Mouse (Mus musculus): ENCODE results near the gene Akap6. TPM values are rescaled to one million over a fixed set of nuclear protein-coding genes. Genes with fewer than 3 reads are reported as not detected.

The Akap6 gene
- total and polyA plus RNA-seq, 3 experiments: 0.12 to 0.42 (median 0.33) TPM

DNA sequence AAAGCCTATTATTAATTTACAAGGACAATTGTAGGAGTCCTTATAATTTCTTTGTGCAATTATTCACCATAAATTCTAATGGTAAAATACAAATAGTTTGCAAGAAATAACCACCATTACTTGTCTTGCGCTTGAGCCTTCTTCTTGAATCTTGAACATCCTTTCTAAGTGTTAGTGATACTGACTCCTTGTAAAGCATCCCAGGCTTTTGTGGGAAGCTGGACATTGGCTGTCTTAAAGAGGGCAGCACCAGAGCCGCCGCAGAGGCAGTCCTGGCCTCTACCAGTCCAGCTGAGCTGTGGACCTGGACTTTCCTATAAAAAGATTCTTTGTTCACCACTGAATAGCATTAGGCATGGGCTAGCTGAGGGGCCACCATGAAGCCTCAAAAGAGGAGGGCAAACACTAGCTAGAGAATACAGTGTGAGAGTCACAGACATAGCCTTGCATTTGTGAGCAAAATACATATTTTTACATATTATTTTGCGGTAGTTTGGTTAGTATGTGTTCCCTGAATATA lies 365.1 kb downstream of the Akap6 start:
- H3K4me2 ChIP-seq (ENCODE audit: insufficient read depth, low read depth, poor library complexity, severe bottlenecking): no peak overlapping the region
- H3K9me3 ChIP-seq (replicated peaks; ENCODE audit: low read length): no peaks in the 10 kb centered on the region
- no peak overlapping the region for H3K4me3 ChIP-seq (replicated peaks in 1 of 3; ENCODE audit: low read depth in 2 of 3, low read length in 2 of 3, poor library complexity in 1 of 3)
- no peaks in the 10 kb centered on the region for H3K36me3 ChIP-seq (replicated peaks in 1 of 2; ENCODE audit: control insufficient read depth in 1 of 2, insufficient read depth in 1 of 2, low read length in 1 of 2)
- H3K79me2 ChIP-seq (replicated peaks; ENCODE audit: control insufficient read depth, extremely low read depth, insufficient read depth, poor library complexity, severe bottlenecking): no peaks in the 10 kb centered on the region
- no peaks in the 10 kb centered on the region for H3K27me3 ChIP-seq (replicated peaks)
- no peak overlapping the region for H3K9ac ChIP-seq (ENCODE audit: insufficient read depth, low read depth)
- in situ Hi-C loops (cut with MboI; ENCODE audit: low pct_ligation_motif_present, low pct_unique_long_range_greater_than_20kb, low sequenced_read_pairs): no loop called here
- no peak for DNase-seq (ENCODE audit: extremely low read depth)
- H3K27ac ChIP-seq (ENCODE audit: insufficient read depth, low read depth): no peak overlapping the region
- dilution Hi-C loops (cut with MboI; ENCODE audit: extremely low pct_ligation_motif_present, extremely low pct_unique_long_range_greater_than_20kb, low sequenced_read_pairs): no loop called here
- H3K4me1 ChIP-seq (ENCODE audit: control insufficient read depth in 1 of 2, insufficient read depth in 2 of 2): peaks cover 0 to 5% of the 10 kb centered on the region in 2 experiments; a peak in 1 of 4 replicates
- TF ChIP-seq NRF1 (IDR thresholded peaks at IDR 0.05; ENCODE audit: low read depth, low read length): no peak
- TF ChIP-seq ZKSCAN1 (IDR thresholded peaks at IDR 0.05; ENCODE audit: borderline replicate concordance, low read depth, low read length): no peak
- no peak for TF ChIP-seq POLR2AphosphoS2 (IDR thresholded peaks at IDR 0.05; ENCODE audit: low read depth, low read length)
- no peak for TF ChIP-seq ETS1 (conservative IDR thresholded peaks at IDR 0.05; ENCODE audit: low read depth, low read length)
- TF ChIP-seq ZMIZ1 (IDR thresholded peaks at IDR 0.05; ENCODE audit: low read depth, low read length): no peak
- no peak for TF ChIP-seq GABPA (IDR thresholded peaks at IDR 0.05; ENCODE audit: insufficient replicate concordance, low read depth, low read length)
- no peak for TF ChIP-seq MAX (IDR thresholded peaks at IDR 0.05; ENCODE audit: low read length)
- TF ChIP-seq JUND (conservative IDR thresholded peaks at IDR 0.05; ENCODE audit: low read depth, low read length): no peak
- TF ChIP-seq CTCF (conservative IDR thresholded peaks at IDR 0.05 in 1 of 2, IDR thresholded peaks at IDR 0.05 in 1 of 2; ENCODE audit: low read depth in 2 of 2, low read length in 2 of 2): no peak
- TF ChIP-seq UBTF (IDR thresholded peaks at IDR 0.05; ENCODE audit: low read depth, low read length): no peak
- TF ChIP-seq RCOR1 (conservative IDR thresholded peaks at IDR 0.05; ENCODE audit: low read depth, low read length): no peak
- TF ChIP-seq MYC (IDR thresholded peaks at IDR 0.05; ENCODE audit: low read depth, low read length): no peak
- no peak for TF ChIP-seq IRF4 (IDR thresholded peaks at IDR 0.05; ENCODE audit: low read depth, low read length)
- no peak for TF ChIP-seq ZC3H11A (IDR thresholded peaks at IDR 0.05; ENCODE audit: low read depth, low read length)
- no peak for TF ChIP-seq ZNF384 (IDR thresholded peaks at IDR 0.05; ENCODE audit: low read depth, low read length)
- TF ChIP-seq SIN3A (IDR thresholded peaks at IDR 0.05; ENCODE audit: low read length): no peak
- no peak for TF ChIP-seq BHLHE40 (IDR thresholded peaks at IDR 0.05; ENCODE audit: low read depth, low read length)
- TF ChIP-seq HCFC1 (IDR thresholded peaks at IDR 0.05; ENCODE audit: low read depth, low read length): no peak
- no peak for TF ChIP-seq USF2 (conservative IDR thresholded peaks at IDR 0.05; ENCODE audit: low read depth, low read length)
- TF ChIP-seq MEF2A (IDR thresholded peaks at IDR 0.05; ENCODE audit: borderline replicate concordance, low read depth, low read length): no peak
